Mouse (Mus musculus): ENCODE data around the gene Opcml.

DNA sequence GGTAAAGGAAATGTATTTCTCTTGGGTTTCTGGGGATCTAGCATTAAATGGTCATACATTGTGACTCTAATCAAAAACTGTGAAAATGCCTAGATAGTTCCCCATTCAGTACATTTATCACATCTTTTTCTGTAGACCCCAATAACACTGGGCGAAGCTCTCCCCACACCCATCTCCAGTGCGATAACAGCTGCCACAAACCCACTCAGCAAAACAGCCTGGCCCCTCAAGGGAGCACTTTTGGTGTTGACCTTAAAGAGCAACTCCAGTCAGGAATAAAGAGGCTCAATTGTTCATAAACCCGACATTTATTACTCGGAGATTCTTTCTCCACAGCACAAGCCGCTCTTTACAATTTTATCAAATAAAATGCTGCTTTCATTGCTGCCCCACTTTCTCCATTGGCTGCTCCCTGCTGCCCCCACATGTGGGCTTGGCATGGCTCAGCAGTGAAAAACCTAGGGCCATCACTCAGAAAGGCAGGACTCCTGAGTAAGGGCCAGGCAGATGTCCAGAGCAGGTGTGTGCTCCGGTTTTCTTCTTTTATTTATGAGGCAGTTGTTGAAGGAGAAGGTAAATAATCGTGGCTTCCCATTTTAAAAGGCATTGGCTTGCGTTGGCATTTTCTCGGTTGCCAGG is 781.7 kb downstream of the Opcml start:
- no peak for TF ChIP-seq CTCF (conservative IDR thresholded peaks at IDR 0.05; ENCODE audit: low read length)
- no peak for TF ChIP-seq POU5F1 (IDR thresholded peaks at IDR 0.05; ENCODE audit: borderline replicate concordance, low read length)
